Mouse (Mus musculus): Measurements from ENCODE around the gene Il10ra. TPM values are rescaled to one million over a fixed set of nuclear protein-coding genes. Genes with fewer than 3 reads are reported as not detected.

Gene Il10ra
- polyA plus RNA-seq, 1 experiment from 2014 or later, result 1.1 TPM

- H3K9me3 ChIP-seq (ENCODE audit: control insufficient read depth, low read length), result no peaks in the 10 kb centered on the region
- TF ChIP-seq EP300 (optimal IDR thresholded peaks at IDR 0.05), result no peak
- no peak for TF ChIP-seq CTCF (IDR thresholded peaks at IDR 0.05; ENCODE audit: low read depth)
- no peak for ATAC-seq (ENCODE audit: low FRiP score, low TSS enrichment)
- H3K36me3 ChIP-seq (ENCODE audit: control insufficient read depth, insufficient read depth, low read length), result no peaks in the 10 kb centered on the region
- 63% methylated on average over 7 of the region's 7 CpGs for WGBS
- no peaks in the 10 kb centered on the region for H3K4me1 ChIP-seq (replicated peaks; ENCODE audit: control insufficient read depth, insufficient read depth)
- no peak overlapping the region for H3K4me3 ChIP-seq (ENCODE audit: low read depth, low read length)
- no peak overlapping the region for H3K27ac ChIP-seq (replicated peaks)
- no peak for DNase-seq (ENCODE audit: low spot score)
- H3K9ac ChIP-seq (ENCODE audit: low read length), result no peak overlapping the region
- no peak overlapping the region for H3K4me2 ChIP-seq (replicated peaks; ENCODE audit: low read depth)
- H3K27me3 ChIP-seq (ENCODE audit: control insufficient read depth, insufficient read depth, low read length), result no peaks in the 10 kb centered on the region
Measured at GRCm38 (mm10) chr9:45207015-45207743, 61.8 kb downstream of the Il10ra start.

- no peak for TF ChIP-seq CTCF (IDR thresholded peaks at IDR 0.05; ENCODE audit: low read depth)
- TF ChIP-seq EP300 (optimal IDR thresholded peaks at IDR 0.05), result no peak
- H3K4me3 ChIP-seq (ENCODE audit: low read depth, low read length), result no peak overlapping the region
- ATAC-seq (ENCODE audit: low FRiP score, low TSS enrichment) (no peak), DNase-seq (ENCODE audit: low spot score) (no peak)
- H3K36me3 ChIP-seq (ENCODE audit: control insufficient read depth, insufficient read depth, low read length), result no peaks in the 10 kb centered on the region
- no peak overlapping the region for H3K9ac ChIP-seq (ENCODE audit: low read length)
- H3K27ac ChIP-seq (replicated peaks), result no peak overlapping the region
- H3K9me3 ChIP-seq (ENCODE audit: control insufficient read depth, low read length), result no peaks in the 10 kb centered on the region
- WGBS, result 80% methylated on average over 4 of the region's 4 CpGs
- no peak overlapping the region for H3K4me2 ChIP-seq (replicated peaks; ENCODE audit: low read depth)
- no peaks in the 10 kb centered on the region for H3K27me3 ChIP-seq (ENCODE audit: control insufficient read depth, insufficient read depth, low read length)
- H3K4me1 ChIP-seq (replicated peaks; ENCODE audit: control insufficient read depth, insufficient read depth), result no peaks in the 10 kb centered on the region
Measured at GRCm38 (mm10) chr9:45206121-45206520, 62.8 kb downstream of the Il10ra start.

GRCm38 (mm10) chr9:45205143-45205542, 63.8 kb downstream of the Il10ra start:
- no peaks in the 10 kb centered on the region for H3K4me1 ChIP-seq (replicated peaks; ENCODE audit: control insufficient read depth, insufficient read depth)
- H3K4me2 ChIP-seq (replicated peaks; ENCODE audit: low read depth), result no peak overlapping the region
- DNase-seq (ENCODE audit: low spot score), result peak; percentile 14
- WGBS, result 70% methylated on average over 5 of the region's 5 CpGs
- H3K27ac ChIP-seq (replicated peaks), result peak overlapping the region; percentile 53; the same call in 1 of the 2 replicates
- H3K9me3 ChIP-seq (ENCODE audit: control insufficient read depth, low read length), result no peaks in the 10 kb centered on the region
- no peak for TF ChIP-seq CTCF (IDR thresholded peaks at IDR 0.05; ENCODE audit: low read depth)
- TF ChIP-seq EP300 (optimal IDR thresholded peaks at IDR 0.05), result no peak
- ATAC-seq (ENCODE audit: low FRiP score, low TSS enrichment), result no peak
- H3K36me3 ChIP-seq (ENCODE audit: control insufficient read depth, insufficient read depth, low read length), result no peaks in the 10 kb centered on the region
- no peaks in the 10 kb centered on the region for H3K27me3 ChIP-seq (ENCODE audit: control insufficient read depth, insufficient read depth, low read length)
- H3K9ac ChIP-seq (ENCODE audit: low read length), result no peak overlapping the region
- H3K4me3 ChIP-seq (ENCODE audit: low read depth, low read length), result no peak overlapping the region

Small RNA genes within 50 kb of the gene (microRNA-seq; reads per million reads assigned to microRNA genes)
- gene Mir7086, result not detected

Other genes starting within 250 kb of the Il10ra start
- gene Mpzl2, start 229.3 kb downstream of the Il10ra start, polyA plus RNA-seq (2015; fragmentation: Nextera tagmentation; extraction: Ambion mirVana), result 38.1 and 45.4 TPM in 2 replicates
- gene Mpzl3, start 214.0 kb downstream of the Il10ra start, polyA plus RNA-seq (2015; fragmentation: Nextera tagmentation; extraction: Ambion mirVana), result 30.8 and 31.6 TPM in 2 replicates
- 3.4 and 3.5 TPM in 2 replicates for gene Jaml, start 190.0 kb downstream of the Il10ra start, polyA plus RNA-seq (2015; fragmentation: Nextera tagmentation; extraction: Ambion mirVana)
- gene Scn2b, start 151.4 kb downstream of the Il10ra start, polyA plus RNA-seq (2015; fragmentation: Nextera tagmentation; extraction: Ambion mirVana), result 0.84 and 0.94 TPM in 2 replicates
- gene Scn4b, start 130.8 kb downstream of the Il10ra start, polyA plus RNA-seq (2015; fragmentation: Nextera tagmentation; extraction: Ambion mirVana), result 0.11 TPM in 2 replicates
- 0.11 and 0.12 TPM in 2 replicates for gene BC049352, start 87.1 kb downstream of the Il10ra start, polyA plus RNA-seq (2015; fragmentation: Nextera tagmentation; extraction: Ambion mirVana)
- gene Tmprss4, start 65.1 kb downstream of the Il10ra start, polyA plus RNA-seq (2015; fragmentation: Nextera tagmentation; extraction: Ambion mirVana), result 23.4 and 25.3 TPM in 2 replicates
- gene Tmprss13, start 50.0 kb upstream of the Il10ra start, polyA plus RNA-seq (2015; fragmentation: Nextera tagmentation; extraction: Ambion mirVana), result 33.1 and 33.6 TPM in 2 replicates
- gene Fxyd6, start 101.0 kb upstream of the Il10ra start, polyA plus RNA-seq (2015; fragmentation: Nextera tagmentation; extraction: Ambion mirVana), result 50.3 and 66.9 TPM in 2 replicates
- 1.3 and 2.2 TPM in 2 replicates for gene Fxyd2, start 130.5 kb upstream of the Il10ra start, polyA plus RNA-seq (2015; fragmentation: Nextera tagmentation; extraction: Ambion mirVana)
- gene Dscaml1, start 157.5 kb upstream of the Il10ra start, polyA plus RNA-seq (2015; fragmentation: Nextera tagmentation; extraction: Ambion mirVana), result 0.17 and 0.23 TPM in 2 replicates